Mouse (Mus musculus) embryo, embryonic 11 days (tissue): ENCODE measurements at regions not wholly inside any gene's neighbourhood (a gene's known extent, or its start where the extent isn't known, plus 50 kb on each side); places are given as distances from the start of the nearest gene placed in this dataset.

Experiments
- DNase-seq: peaks from one replicate; pipeline ENCODE4 v3.0.0-alpha.2; 2015

DNA sequence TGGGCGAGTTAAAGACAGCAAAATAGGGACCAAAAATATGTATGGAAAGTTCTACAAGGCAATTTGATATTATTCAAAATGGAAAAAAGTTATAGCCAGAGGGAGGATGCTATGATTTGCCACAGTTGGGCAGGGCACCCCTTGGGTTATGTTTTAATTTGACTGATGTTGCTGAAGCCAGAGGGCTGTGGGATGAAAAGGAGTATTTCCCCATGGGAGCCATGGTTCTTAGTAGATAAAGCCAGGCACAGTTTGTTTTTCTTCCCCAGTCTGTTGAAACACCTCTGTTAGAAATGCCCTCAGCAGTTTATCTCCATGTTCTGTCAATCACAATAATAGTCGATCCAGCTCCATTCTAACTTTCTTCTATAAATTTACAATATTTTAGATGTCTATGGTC, 82.6 kb upstream of the Gm11146 start:
- no peak for DNase-seq

GRCm38 (mm10) chr16:77679234-77679633, 77.3 kb upstream of the Gm11146 start:
- DNase-seq: no peak

DNA sequence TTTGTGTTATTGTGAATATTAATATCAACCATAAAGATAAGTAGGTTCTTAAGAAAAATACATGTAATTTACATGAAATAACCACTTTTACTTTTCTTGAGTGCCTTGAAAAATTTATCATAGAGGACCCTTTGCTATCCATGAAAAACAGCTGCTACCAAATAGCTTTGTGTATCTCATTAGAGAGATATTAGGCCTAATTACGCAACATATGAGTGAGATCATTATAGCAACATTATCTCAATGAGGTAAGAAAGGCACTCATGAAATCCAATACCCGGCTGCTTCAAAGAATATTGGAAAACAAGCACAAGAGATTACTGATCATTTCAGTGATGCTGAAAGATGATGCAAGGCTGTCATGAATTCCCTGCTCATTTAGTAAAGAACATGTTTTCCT, 74.9 kb upstream of the Gm11146 start:
- DNase-seq: no peak

DNA sequence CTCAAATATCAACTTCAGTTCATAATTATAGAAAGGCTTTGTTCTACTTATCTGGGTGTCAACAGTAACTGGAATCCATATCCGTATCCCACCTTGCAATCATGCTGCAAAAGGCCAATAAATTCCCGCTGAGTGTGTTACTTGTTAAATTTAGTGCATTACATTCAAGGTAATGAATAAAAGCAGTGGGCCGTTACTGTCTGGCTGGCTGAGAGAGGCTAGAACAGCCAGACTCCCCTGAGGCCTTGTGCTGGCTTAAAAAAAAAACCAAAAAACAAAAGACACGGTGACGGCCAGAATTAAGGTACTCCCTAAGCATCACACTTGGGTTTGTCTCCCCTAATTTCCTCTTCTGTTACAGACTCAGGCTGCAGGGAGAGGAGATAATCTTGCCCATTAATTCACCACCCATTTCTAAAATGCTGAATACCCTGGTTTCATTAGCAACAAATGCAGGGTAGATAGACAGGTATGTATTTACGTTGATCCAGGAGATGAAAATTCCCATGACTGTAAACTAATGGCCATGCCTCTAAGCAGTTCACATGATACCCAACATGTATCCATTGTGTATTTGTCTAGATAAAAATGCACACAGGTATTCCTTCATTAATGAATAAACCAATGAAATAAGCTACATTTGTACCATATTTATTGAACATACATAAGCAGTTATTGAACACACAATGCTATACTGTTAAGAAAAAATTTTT, 74.1 kb upstream of the Gm11146 start:
- peak; percentile 35 for DNase-seq

DNA sequence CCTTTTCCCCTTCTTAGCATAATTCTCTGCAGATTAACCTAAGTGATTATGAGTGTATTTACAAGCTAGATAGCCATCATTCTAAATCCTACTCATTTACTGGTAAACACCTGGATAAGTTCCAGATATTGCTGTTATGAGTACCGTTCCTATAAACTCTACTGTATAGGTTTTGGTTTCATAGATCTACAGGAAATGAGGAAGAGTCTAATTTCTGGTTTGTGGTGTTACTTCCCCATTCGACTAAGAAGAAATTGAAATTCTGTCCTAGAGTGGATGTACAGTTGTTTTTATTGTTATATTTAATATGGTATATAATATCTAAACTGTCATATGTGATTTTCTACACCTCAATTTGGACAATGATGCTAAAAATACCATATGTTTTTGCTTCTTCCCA, 69.4 kb upstream of the Gm11146 start:
- no peak for DNase-seq

GRCm38 (mm10) chr16:77665781-77666180, 63.9 kb upstream of the Gm11146 start:
- no peak for DNase-seq

DNA sequence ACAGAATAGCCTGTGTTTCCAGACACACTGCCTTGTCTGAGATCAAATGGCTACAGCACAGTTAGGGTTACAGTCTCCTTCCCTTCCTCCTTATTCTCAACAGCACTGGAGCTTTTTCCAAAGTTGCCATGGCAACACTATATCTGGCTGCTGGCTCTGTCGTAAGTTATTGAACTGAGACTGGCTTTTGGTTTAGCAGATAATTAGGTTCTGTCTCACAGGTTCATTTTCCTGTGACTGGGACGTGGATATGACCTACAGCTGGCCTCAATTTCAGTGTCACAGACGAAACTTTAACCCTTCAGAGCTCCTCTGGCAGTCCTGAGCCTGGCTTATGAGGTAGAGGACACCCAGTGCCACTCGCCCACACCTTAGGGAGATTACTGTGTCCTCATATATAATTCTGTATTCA, 60.2 kb upstream of the Gm11146 start:
- peak; percentile 81 for DNase-seq

DNA sequence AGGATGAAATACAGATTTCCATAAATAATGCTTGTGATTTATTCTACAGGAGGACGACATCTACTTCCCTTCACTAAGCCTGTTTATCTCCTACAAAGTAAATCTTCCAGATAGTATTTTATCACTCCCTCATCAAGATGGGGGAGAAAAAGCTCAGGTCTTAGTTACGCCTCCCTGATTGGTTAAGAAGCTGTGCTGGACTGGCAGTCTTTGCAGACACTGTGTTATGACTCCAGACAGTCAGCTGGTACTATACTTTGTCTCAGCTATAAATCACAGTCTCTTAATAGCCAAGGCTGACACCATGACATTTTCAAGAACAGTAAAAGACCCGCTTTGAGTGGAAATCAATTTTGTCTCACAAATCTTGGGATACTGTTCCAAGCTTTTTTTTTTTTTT, 51.4 kb upstream of the Gm11146 start:
- peak; percentile 48 for DNase-seq
